Mouse (Mus musculus) intestine, postnatal 0 days (tissue): ENCODE measurements at regions not wholly inside any gene's neighbourhood (a gene's known extent, or its start where the extent isn't known, plus 50 kb on each side); places are given as distances from the start of the nearest gene placed in this dataset.

ENCODE experiments used
- ATAC-seq: fragments of 200-750 bp; cut with Nextera tagmentation; 2 replicates; pipeline ENCODE4 v1.8.0; 2017; ENCODE audit warnings: mild to moderate bottlenecking, moderate TSS enrichment, moderate library complexity
- H3K27ac ChIP-seq: fragments of 300-500 bp; sonication (generic); 2 replicates; pipeline ENCODE4 v1.5.1; 2014; ENCODE audit warnings: mild to moderate bottlenecking, low read depth, low read length, moderate library complexity
- H3K27me3 ChIP-seq: fragments of 300-500 bp; sonication (generic); replicated peaks from 2 replicates; pipeline ENCODE4 v1.6.1; 2014; ENCODE audit warnings: low read length, mixed read lengths; ENCODE audit not compliant: control insufficient read depth, insufficient read depth
- H3K36me3 ChIP-seq: fragments of 300-500 bp; sonication (generic); 2 replicates; pipeline ENCODE4 v1.6.1; 2014; ENCODE audit warnings: mild to moderate bottlenecking, moderate library complexity; ENCODE audit not compliant: control insufficient read depth, insufficient read depth
- H3K4me1 ChIP-seq: fragments of 300-500 bp; sonication (generic); replicated peaks from 2 replicates; pipeline ENCODE4 v1.6.1; 2014; ENCODE audit warnings: antibody characterized with exemption, low read length, mixed read lengths; ENCODE audit not compliant: control insufficient read depth, insufficient read depth
- H3K4me2 ChIP-seq: fragments of 300-500 bp; sonication (generic); replicated peaks from 2 replicates; pipeline ENCODE4 v1.6.1; 2014; ENCODE audit warnings: low read depth, mild to moderate bottlenecking, moderate library complexity
- H3K4me3 ChIP-seq: fragments of 300-500 bp; sonication (generic); 2 replicates; pipeline ENCODE4 v1.5.1; 2014; ENCODE audit warnings: low read depth, low read length
- H3K9ac ChIP-seq: fragments of 300-500 bp; sonication (generic); 2 replicates; pipeline ENCODE4 v1.6.1; 2014; ENCODE audit warnings: mild to moderate bottlenecking, low read depth, low read length
- H3K9me3 ChIP-seq: fragments of 300-500 bp; sonication (generic); 2 replicates; pipeline ENCODE4 v1.6.1; 2016; ENCODE audit warnings: mixed run types; ENCODE audit not compliant: control insufficient read depth
- CTCF ChIP-seq: sonication (generic); IDR thresholded peaks from 2 replicates; pipeline ENCODE4 v1.5.1; 2016; ENCODE audit warnings: low read depth, mild to moderate bottlenecking, control low read depth, antibody characterized with exemption, moderate library complexity
- WGBS: fragments of 180-500 bp; shearing (Covaris S2); extraction: QIAGEN DNeasy Blood & Tissue Kit; methylation state at CpG from one replicate; pipeline ENCODE4 v1.1.7; 2014; 5-methylcytosine and 5-hydroxymethylcytosine counted together

GRCm38 (mm10) chr3:44912664-44913063 lies 465.5 kb upstream of the Pcdh10 start:
- no peak for ATAC-seq
- Histone ChIP-seq H3K4me3 (no peak overlapping the region), H3K27ac (no peak overlapping the region), H3K36me3 (no peaks in the 10 kb centered on the region), H3K9me3 (no peaks in the 10 kb centered on the region), H3K4me2 (no peak overlapping the region), H3K4me1 (no peaks in the 10 kb centered on the region), H3K9ac (no peak overlapping the region), H3K27me3 (no peaks in the 10 kb centered on the region)
- TF ChIP-seq CTCF, result peak; percentile 65

GRCm38 (mm10) chr3:44914321-44914720 lies 463.9 kb upstream of the Pcdh10 start:
- no peaks in the 10 kb centered on the region for H3K9me3 ChIP-seq
- H3K27me3 ChIP-seq, result no peaks in the 10 kb centered on the region
- H3K4me3 ChIP-seq, result no peak overlapping the region
- H3K4me1 ChIP-seq, result no peaks in the 10 kb centered on the region
- no peak overlapping the region for H3K27ac ChIP-seq
- no peak for TF ChIP-seq CTCF
- WGBS, result 65% methylated on average over 3 of the region's 3 CpGs
- no peaks in the 10 kb centered on the region for H3K36me3 ChIP-seq
- no peak overlapping the region for H3K4me2 ChIP-seq
- no peak for ATAC-seq
- H3K9ac ChIP-seq, result no peak overlapping the region
